Mouse (Mus musculus): ENCODE measurements around the gene Fam69b. TPM values are rescaled to one million over a fixed set of nuclear protein-coding genes. Genes with fewer than 3 reads are reported as not detected.

Gene Fam69b
- total RNA-seq (2023) = 1.7 TPM

DNA sequence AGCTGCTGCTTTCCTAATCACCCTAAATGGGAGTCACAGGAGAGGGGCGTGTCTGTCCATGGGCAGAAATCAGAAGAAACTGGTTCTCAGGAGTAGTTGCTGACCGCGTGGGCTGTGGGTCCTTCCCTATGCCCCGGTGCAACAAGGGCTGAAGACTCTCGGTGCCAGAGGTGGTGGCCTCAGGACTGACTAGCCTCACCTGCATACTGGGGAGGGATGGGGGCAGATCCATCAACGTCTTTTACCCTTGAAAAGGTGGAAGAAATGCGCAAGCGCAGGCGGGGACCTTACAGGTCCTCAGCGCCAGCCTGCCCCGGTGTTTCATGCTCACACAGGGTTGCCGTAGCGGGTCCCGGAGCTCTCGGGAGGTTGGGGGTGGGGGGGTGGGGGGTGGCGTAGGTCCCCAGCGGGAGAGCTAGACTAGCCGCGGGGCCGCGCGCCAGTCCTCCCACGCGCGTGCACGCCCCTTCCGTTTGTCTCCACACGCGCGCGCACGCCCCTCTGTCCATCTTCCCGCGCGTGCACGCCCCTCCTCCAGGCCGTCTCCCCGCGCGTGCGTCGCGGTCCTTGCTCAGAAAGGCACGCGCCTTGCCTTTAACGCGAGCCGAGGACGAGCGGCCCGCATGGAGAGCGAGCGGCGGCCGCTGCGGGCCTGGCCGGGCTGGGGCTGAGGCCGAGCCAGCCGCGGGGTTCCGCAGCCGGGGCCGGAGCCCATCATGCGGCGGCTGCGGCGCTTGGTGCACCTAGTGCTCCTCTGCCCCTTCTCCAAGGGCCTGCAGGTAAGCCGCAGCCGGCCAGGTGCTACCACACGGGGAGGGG, at the start of gene Fam69b:
Gene Fam69b, plus strand, starts transcription at position 537 of the 819 bp plus-strand sequence.

DNA sequence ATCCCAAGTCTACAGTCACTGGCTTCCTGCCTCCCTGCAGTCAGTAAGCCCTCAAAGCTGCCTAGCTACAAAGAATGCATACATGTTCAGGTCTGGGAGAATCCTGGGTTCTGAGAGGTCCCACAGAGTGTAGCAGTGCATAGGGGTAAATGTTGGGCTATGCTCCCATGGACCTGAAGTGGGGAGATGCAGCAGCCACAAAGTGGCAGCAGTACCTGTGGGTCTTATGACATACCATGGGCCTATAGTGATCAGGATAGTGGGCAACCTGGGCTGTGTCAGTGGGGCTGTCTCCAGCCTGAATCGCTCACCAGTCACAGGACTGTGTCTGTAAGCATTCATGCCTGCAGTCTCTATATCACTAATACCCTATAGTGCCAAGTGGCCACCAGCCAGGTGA, 48.5 kb upstream of the Fam69b start, which contains the start of gene Egfl7:
Gene Egfl7, plus strand, starts transcription at position 301 of the 400 bp plus-strand sequence.

DNA sequence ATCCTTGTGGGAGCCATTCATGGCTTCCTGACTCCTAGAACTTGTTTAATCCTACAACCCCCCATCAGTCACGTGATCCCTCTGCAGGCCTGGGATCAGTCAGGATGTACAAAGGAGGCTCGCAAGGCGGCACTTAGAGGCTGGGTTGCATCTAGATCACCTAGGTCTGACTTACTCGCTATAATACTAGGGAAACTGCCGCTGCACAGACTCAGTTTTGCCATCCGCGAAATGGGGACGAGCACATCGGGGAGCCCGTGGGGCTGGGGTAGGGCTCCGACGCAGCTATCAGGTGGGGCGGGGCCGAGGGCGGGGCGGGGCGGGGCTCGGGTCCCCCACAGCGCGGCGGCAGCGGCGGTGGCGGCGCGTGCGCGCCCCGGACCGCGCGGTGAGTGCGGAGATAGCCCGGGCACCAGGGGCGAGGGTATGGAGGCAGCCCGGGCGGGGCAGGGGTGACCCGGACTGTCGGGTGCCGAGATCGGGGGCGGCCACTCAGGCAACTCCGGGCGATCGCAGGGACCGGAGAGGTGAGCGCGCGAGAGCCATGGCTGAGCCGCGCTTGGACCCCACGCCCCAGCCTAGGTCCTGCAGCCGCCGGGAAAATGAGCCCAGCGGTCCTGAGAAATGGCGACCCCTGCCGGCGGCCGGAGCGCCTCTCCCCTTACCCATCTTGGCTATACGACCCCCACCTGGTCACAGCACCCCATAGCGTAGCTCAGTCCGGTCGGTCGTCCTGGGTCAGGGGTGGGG, 41.8 kb upstream of the Fam69b start, which contains the start of gene Gm20532:
Gene Gm20532, plus strand, starts transcription at position 346 of the 750 bp plus-strand sequence.

DNA sequence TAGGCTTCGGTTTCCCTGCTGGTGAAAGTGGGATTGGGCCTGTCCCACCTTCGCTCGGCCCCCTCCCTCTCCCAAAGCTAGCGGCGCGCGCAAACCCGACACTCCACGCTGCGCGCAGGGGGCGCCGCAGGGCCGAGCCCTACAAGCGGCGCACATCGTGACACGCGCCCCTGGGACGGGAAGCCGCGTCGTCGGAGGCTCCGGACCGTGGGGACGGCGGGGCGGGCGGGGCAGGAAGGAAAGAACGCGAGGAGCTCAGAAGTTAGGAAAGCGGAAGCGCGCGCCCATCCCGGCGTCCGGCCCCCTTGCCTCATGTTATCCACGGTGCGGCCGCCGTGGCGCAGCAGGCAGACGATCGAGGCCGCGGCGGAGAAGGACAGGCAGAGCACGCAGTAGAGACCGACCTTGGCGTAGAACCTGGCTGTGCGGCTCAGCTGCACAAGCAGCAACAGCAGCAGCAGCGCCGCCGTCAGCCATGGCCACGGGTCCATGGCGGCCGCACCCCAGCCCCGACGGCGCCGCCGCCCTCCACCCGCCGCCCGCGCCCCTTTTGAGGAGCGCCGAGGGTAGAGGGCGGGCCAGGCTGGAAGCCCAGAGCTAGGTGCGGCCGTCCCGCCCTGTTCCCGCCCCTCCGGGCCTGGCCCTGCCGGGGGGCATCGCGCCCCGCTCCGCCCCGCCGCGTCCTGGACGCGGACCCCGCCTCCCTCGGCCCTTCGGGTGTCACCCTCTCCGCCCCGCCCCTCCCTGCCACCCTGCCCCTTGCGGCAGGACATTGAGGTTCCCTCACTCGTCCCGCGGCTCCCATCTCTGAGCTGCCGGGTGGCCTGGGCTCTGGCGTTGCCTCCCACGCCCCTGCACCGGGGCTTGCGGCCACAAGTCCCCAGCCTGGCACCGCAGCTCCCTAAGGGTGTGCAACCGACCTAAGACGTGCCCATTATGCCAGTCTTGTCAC, 24.3 kb upstream of the Fam69b start, which contains the start of gene Agpat2:
Gene Agpat2, minus strand, starts transcription at position 698 of the 952 bp plus-strand sequence.

DNA sequence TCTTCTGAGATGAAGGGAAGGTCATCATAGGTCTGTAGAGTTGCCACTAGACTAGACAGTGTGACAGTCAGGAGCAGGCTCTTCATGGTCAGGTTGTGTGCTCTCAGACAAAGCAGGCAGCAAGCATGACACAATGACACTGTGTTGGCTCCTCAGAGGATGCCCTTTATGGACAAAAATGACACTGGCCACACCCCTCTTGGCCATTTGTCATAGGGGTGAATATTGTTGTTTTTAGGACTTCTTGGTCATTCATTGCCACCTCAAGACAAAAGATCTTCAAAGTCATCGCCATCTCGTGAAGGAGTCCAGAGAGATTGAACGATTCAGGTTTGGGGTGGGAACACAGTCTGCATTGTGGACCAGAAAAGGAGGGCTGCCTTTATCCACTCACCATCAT, 42.9 kb downstream of the Fam69b start, which contains the start of gene Lcn4:
Gene Lcn4, minus strand, starts transcription at position 101 of the 400 bp plus-strand sequence.

Other genes starting within 250 kb of the Fam69b start
- gene Snapc4, start 247.8 kb upstream of the Fam69b start, total RNA-seq (2023) = 112 TPM
- 138 TPM for gene Entr1, start 239.1 kb upstream of the Fam69b start, total RNA-seq (2023)
- gene Pmpca, start 239.1 kb upstream of the Fam69b start, total RNA-seq (2023) = 80.1 TPM
- gene Inpp5e, start 219.3 kb upstream of the Fam69b start, total RNA-seq (2023) = 32.6 TPM
- gene Sec16a, start 183.2 kb upstream of the Fam69b start, total RNA-seq (2023) = 82.1 TPM
- gene Notch1, start 111.8 kb upstream of the Fam69b start, total RNA-seq (2023) = 130 TPM
- 5.3 TPM for gene Egfl7, start 48.4 kb upstream of the Fam69b start, total RNA-seq (2023)
- gene Gm20532, start 41.8 kb upstream of the Fam69b start, total RNA-seq (2023) = not detected
- gene Agpat2, start 24.0 kb upstream of the Fam69b start, total RNA-seq (2023) = 12.1 TPM
- gene Lcn4, start 42.8 kb downstream of the Fam69b start, total RNA-seq (2023) = 3.5 TPM
- gene Abo, start 236.5 kb downstream of the Fam69b start, total RNA-seq (2023) = not detected